Mouse (Mus musculus): ENCODE results near the gene Olfr1381. TPM values are rescaled to one million over a fixed set of nuclear protein-coding genes. Genes with fewer than 3 reads are reported as not detected.
"Not testable (repeated sequence)": the region's sequence is repeated elsewhere in the genome, so short reads cannot be mapped to it uniquely, and the experiment has no call there.

The Olfr1381 gene
- total RNA-seq (2021): not detected

DNA sequence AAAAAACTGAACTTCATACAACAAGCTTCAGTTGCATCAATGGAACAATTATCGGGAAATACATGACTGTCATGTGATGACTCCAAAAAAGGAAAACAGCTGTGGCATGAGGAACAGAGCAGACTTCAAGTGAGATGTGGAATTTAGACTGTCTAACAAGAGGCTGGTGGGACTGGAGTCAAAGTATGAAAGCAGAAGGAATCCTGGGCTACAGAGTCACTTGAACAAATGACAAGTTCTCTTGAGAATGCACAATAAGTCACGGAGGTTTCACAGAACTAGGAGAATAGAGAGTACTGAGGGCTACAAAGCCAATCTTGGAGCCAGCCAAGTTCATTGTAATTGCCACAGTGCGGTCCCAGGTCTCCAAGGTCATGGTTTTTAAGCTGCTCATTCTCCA lies at the start of gene Olfr1381:
TSS of gene Olfr1381 (plus strand) at position 301 of the 400 bp plus-strand sequence.
- DNase-seq; intact Hi-C loops (cut with DNase I): not testable (repeated sequence)

DNA sequence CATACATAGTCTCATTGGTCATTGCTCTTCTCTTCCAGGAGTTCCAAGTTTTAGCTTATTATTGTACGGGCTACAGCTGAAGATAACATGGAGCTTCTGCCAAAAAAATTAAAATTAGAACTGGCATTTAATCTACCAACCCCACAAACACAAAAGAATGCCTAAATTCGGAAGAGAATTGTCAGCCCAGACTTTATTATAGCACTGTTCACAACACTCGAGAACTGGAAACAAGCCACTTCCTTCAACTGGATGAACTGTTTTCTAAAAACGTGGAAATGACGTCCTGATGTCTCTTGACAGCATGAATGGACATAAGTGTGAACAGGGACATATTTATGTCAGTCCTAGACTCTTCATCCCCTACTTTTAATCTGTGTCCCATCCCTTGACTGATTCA lies 25.2 kb upstream of the Olfr1381 start:
- DNase-seq: no peak
- intact Hi-C loops (cut with DNase I): no loop called here

DNA sequence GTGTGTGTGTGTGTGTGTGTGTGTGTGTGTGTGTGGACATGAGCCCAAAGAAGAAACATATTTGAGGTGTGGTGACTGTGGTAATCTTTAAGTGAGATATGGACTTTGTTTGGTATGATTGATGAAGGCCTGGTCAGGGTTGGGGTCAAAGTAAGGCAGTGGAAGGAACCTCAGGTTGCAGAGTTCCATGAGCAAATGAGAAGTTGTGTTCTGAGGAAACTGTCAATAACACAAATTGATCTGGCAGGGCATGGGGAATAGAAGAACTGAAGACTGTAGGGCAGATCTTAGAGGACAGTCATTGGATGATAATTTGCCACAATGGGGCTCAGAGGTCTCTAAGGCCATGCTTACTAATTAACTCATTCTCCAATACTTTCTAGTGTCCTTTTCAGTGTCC lies 23.9 kb upstream of the Olfr1381 start, which contains the start of gene Olfr1383:
TSS of gene Olfr1383 (plus strand) at position 301 of the 400 bp plus-strand sequence.
- intact Hi-C loops (cut with DNase I): no loop called here

DNA sequence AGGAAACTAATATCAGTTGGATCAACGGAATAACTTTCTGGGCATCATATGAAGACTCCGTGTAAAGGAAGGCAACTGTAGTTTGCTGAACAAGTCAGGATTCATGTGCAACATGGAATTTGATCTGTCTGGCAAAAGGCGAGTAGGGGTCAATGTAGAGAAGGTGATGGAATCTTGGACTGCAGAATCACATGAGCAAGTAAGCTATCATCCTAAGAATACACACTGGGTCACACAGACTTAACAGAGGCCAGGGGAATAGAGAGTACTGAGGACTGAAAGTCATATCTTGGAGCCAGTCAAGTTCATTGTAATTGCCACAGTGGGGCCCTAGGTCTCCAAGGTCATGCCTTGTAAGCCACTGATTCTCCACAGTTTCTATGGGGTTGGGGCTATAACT lies 15.3 kb upstream of the Olfr1381 start, which contains the start of gene Olfr1382:
TSS of gene Olfr1382 (plus strand) at position 301 of the 400 bp plus-strand sequence.
- intact Hi-C loops (cut with DNase I): no loop called here
- no peak for DNase-seq

More for the DNA sequence above, 23.9 kb upstream of the Olfr1381 start, which contains the start of gene Olfr1383:
- DNase-seq: no peak

DNA sequence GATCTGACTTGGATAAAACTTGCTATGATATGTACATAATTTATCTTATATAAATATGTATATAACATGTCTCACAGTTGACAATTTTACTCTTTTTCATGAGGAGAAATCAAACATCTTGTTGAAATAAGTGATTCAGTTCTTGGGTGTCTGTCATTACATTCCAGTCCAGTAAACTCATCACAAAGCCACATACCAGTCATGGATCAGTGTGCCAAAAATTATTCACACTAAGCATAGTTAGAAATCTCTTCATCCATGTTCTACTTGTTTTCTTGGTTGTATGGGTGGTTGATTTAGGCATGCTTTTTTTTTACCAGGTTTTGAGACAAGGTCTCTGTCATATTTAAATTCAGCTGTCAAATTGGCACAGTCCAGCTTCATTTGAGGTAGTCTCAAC lies 10.5 kb upstream of the Olfr1381 start:
- DNase-seq: no peak
- intact Hi-C loops (cut with DNase I): no loop called here

DNA sequence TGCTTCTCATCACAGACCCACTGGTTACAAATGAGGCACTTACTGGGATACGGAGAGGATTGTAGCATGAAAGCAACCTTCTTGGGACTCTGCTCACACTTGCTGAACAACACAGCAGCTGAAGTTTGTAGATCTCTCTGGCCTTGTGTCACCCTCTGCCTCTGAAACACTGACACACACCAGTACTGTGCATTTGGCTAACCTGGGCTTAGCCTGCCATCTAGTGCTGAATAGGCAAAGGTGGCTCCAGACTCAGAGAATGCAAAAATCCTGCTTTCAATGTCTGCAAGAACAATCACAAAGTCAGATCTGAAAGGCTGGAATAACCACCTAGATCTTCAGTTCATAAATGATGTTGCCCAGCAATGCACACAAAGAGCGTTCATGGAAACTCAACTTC lies 6.6 kb upstream of the Olfr1381 start:
- intact Hi-C loops (cut with DNase I); DNase-seq: not testable (repeated sequence)

DNA sequence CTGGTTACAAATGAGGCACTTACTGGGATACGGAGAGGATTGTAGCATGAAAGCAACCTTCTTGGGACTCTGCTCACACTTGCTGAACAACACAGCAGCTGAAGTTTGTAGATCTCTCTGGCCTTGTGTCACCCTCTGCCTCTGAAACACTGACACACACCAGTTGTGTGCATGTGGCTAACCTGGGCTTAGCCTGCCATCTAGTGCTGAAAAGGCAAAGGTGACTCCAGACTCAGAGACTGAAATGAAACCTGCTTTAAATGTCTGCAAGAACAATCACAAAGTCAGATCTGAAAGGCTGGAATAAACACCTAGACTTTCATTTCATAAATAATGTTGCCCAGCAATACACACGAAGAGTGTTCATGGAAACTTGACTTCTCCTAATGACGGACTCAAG lies 10.8 kb downstream of the Olfr1381 start:
- DNase-seq: not testable (repeated sequence)
- intact Hi-C loops (cut with DNase I): loop anchor here (10.0 kb wide), 2 partner anchors 369 to 659 kb away; partner anchors contain the start of gene Btnl9

DNA sequence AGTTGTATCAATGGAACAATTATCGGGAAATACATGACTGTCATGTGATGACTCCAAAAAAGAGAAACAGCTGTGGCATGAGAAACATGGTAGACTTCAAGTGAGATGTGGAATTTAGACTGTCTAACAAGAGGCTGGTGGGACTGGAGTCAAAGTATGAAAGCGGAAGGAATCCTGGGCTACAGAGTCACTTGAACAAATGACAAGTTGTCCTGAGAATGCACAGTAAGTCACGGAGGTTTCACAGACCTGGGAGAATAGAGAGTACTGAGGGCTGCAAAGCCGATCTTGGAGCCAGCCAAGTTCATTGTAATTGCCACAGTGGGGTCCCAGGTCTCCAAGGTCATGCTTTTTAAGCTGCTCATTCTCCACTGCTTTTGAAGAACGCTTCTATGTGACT lies 13.3 kb downstream of the Olfr1381 start, which contains the start of gene Olfr1380:
TSS of gene Olfr1380 (plus strand) at position 301 of the 400 bp plus-strand sequence.
- intact Hi-C loops (cut with DNase I): loop anchor here (10.0 kb wide), 2 partner anchors 372 to 662 kb away; partner anchors contain the start of gene Btnl9
- DNase-seq: not testable (repeated sequence)

DNA sequence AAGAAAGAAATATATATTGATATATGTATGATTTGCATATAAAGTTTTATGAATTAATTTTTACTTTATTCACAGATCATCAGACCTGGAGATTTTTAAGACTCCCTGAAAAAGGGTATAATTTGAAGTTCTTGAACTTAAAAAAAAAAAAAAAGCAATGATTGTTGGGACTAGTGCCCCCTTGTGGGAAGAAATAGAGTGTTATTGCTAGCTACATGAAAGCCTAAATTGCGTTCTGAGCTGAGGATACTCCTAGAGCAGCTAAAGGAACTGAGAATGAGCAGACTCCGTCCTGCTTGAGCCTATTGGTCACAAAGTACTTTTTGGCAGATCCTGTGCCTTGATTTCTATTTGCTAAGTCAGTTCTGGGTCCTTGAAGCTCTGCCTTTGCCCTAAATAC lies 31.8 kb downstream of the Olfr1381 start:
- intact Hi-C loops (cut with DNase I); DNase-seq: not testable (repeated sequence)

DNA sequence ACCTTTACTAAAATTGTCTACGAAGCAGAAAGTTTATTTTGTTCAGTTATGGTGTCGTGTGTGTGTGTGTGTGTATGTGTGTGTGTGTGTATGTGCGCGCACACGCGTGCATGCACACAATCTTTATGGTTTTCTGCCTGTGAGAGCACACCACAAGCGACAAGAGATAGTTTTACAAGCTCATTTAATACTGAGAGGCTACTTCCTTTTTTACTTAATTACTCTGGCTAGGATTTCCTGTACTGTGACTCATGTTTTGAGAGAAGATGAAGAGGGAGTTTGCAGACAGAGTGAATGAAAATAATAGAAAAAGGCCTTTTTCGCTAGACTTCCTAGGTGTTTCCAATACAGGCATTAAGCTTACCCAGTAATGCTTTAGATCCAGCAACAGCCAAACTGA lies 37.2 kb downstream of the Olfr1381 start:
- DNase-seq; intact Hi-C loops (cut with DNase I): not testable (repeated sequence)

DNA sequence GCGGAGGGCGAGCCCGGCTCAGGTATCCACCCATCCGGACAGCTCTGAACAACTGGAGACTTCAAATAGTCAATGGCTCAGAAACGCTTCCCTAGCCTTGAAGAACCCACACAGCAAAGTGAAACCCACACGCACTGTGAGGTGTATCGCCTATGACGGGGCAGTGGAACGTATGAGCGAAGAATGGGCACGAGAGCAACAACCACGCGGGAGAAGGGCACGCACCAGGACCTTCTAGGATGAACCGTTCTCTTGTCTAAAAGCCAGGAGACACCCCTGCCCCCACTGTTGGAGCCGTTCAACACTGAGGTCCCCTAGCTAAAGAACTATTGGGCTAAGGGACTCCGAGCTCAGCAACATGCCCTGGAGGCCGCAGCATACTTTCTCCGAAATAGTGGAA lies 47.0 kb downstream of the Olfr1381 start:
- DNase-seq: no peak
- intact Hi-C loops (cut with DNase I): no loop called here

DNA sequence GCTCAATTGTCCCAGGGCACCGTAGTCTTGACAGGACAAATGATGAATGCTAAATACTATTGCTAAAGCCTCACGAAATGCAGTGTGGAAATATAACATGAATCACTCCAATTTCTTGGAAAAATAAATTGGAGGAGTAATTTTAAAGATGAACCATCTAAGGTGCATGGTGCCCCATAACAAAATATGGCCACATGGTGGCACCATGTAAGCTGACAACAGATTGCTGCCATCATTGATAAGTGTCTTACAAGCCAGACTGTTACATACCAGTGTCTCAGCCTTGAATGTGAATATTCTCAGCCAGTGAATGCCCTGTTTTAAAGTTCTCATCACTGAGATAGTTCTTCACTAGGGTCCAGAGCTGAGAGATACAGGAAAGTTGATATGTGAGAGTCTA lies 53.9 kb downstream of the Olfr1381 start:
- not testable (repeated sequence) for DNase-seq
- intact Hi-C loops (cut with DNase I): loop anchor here (5.0 kb wide), 1 partner anchor 35 kb away; no protein-coding TSS in a partner anchor

Other genes starting within 250 kb of the Olfr1381 start
- not detected for gene Olfr10, start 238.7 kb upstream of the Olfr1381 start, total RNA-seq (2021)
- gene Olfr1391, start 220.7 kb upstream of the Olfr1381 start, total RNA-seq (2021): not detected
- not detected for gene Olfr1390, start 208.3 kb upstream of the Olfr1381 start, total RNA-seq (2021)
- not detected for gene Olfr1389, start 120.4 kb upstream of the Olfr1381 start, total RNA-seq (2021)
- gene Olfr1388, start 106.8 kb upstream of the Olfr1381 start, total RNA-seq (2021): under 1 TPM in 1 of 2 experiments, not detected in 1; 0.22 TPM
- gene Olfr1387, start 88.1 kb upstream of the Olfr1381 start, total RNA-seq (2021): under 1 TPM; 0.08 to 0.27 TPM
- not detected for gene Olfr1386, start 78.4 kb upstream of the Olfr1381 start, total RNA-seq (2021)
- gene Olfr1385, start 54.4 kb upstream of the Olfr1381 start, total RNA-seq (2021): not detected
- gene Olfr1384, start 36.7 kb upstream of the Olfr1381 start, total RNA-seq (2021): under 1 TPM in 1 of 2 experiments, not detected in 1; 0.31 TPM
- under 1 TPM in 1 of 2 experiments, not detected in 1; 0.69 TPM for gene Olfr1383, start 23.8 kb upstream of the Olfr1381 start, total RNA-seq (2021)
- gene Olfr1382, start 15.2 kb upstream of the Olfr1381 start, total RNA-seq (2021): not detected
- not detected for gene Olfr1380, start 13.4 kb downstream of the Olfr1381 start, total RNA-seq (2021)
- 10 to 100 TPM; 10.3 to 11.6 TPM for gene Flt4, start 65.8 kb downstream of the Olfr1381 start, total RNA-seq (2021)
- 1 to 10 TPM in 1 of 2 experiments, not detected in 1; 1.2 TPM for gene Scgb3a1, start 120.2 kb downstream of the Olfr1381 start, total RNA-seq (2021)
- gene Cnot6, start 169.3 kb downstream of the Olfr1381 start, total RNA-seq (2021): 10 to 100 TPM; 20.4 to 21.3 TPM

Data from heart, postnatal 36 days (tissue).